Mouse (Mus musculus) ES-Bruce4 (cell line): ENCODE data around the gene Exoc2.

Source experiments
- CTCF ChIP-seq: IDR thresholded peaks from one replicate; pipeline ENCODE4 v1.8.1; 2011; ENCODE audit warnings: low read depth, low read length
- EP300 ChIP-seq: IDR thresholded peaks from 2 replicates; pipeline ENCODE4 v1.6.1; 2011; ENCODE audit warnings: low read depth, low read length; ENCODE audit not compliant: insufficient read depth
- POLR2A ChIP-seq: IDR thresholded peaks from one replicate; pipeline ENCODE4 v1.8.1; 2011; ENCODE audit warnings: low read length; ENCODE audit not compliant: insufficient read depth

DNA sequence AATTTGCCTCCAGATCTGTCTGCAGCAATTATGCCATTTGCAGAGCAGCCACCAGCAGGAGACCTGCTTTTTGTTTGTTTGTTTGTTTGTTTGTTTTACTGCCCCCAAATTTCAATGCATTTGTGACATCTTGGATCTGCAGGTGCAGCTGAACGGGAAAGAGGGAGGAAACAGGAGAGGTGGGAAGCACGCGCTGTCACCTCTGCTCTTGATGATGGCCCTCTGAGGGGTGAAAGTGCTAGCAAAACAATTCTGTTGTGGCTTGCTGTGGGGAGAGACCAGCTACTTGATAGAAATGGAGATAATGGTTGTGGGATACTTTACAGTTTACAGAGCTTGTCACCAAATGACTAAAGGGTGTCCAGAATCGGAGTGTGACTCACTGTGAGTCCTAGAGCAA, 177.9 kb downstream of the Exoc2 start:
- TF ChIP-seq CTCF (no peak), POLR2A (no peak), EP300 (no peak)
